ENCODE assay signal across 16 mouse cellular contexts in genomic region chrX:50850428-50851184, GRCm38 (mm10).
"Had no signal": no experiment of that assay in that cellular context is flagged by ENCODE, and none has a peak within 500 bp of the region (broad histone marks: within the 10 kb centered on the region; RNA-seq: fewer than 3 reads in every experiment).

No protein-coding gene starts in this region.

- DNase-seq: kidney, adult 11 months; kidney, adult 9 months; kidney, postnatal 25 days; layer of hippocampus, adult 9-11 months; liver; liver, embryonic 13.5 days; lung, embryonic 14.5 days; lung, postnatal 36 days; midbrain, embryonic 14.5 days; thymus, adult 2 months; thymus, postnatal 25 days had no signal

- H3K36me3 ChIP-seq: limb, embryonic 13.5 days; liver, embryonic 13.5 days had no signal

- H3K27ac ChIP-seq: layer of hippocampus, adult 2 months; left cerebral cortex, adult 2 months; limb, embryonic 13.5 days; liver, embryonic 13.5 days had no signal

- H3K9ac ChIP-seq: limb, embryonic 13.5 days; liver, embryonic 13.5 days; lung, embryonic 14.5 days had no signal

- H3K27me3 ChIP-seq: limb, embryonic 13.5 days; liver, embryonic 13.5 days had no signal

- H3K4me2 ChIP-seq: limb, embryonic 13.5 days; liver, embryonic 13.5 days; lung, embryonic 14.5 days; midbrain, embryonic 11.5 days had no signal

- H3K4me3 ChIP-seq: layer of hippocampus, adult 2 months; left cerebral cortex, adult 2 months; limb, embryonic 13.5 days; liver, embryonic 13.5 days had no signal

- H3K9me3 ChIP-seq: limb, embryonic 13.5 days; liver, embryonic 13.5 days had no signal

- ATAC-seq: lung, postnatal 0 days had no signal
